Mouse (Mus musculus): Measurements from ENCODE around the gene Sh3bp2. TPM values are rescaled to one million over a fixed set of nuclear protein-coding genes. Genes with fewer than 3 reads are reported as not detected.
"Not testable (repeated sequence)": the region's sequence is repeated elsewhere in the genome, so short reads cannot be mapped to it uniquely, and the experiment has no call there.

Gene Sh3bp2
- polyA plus RNA-seq, 1 experiment from 2014 or later: 16.7 TPM

DNA sequence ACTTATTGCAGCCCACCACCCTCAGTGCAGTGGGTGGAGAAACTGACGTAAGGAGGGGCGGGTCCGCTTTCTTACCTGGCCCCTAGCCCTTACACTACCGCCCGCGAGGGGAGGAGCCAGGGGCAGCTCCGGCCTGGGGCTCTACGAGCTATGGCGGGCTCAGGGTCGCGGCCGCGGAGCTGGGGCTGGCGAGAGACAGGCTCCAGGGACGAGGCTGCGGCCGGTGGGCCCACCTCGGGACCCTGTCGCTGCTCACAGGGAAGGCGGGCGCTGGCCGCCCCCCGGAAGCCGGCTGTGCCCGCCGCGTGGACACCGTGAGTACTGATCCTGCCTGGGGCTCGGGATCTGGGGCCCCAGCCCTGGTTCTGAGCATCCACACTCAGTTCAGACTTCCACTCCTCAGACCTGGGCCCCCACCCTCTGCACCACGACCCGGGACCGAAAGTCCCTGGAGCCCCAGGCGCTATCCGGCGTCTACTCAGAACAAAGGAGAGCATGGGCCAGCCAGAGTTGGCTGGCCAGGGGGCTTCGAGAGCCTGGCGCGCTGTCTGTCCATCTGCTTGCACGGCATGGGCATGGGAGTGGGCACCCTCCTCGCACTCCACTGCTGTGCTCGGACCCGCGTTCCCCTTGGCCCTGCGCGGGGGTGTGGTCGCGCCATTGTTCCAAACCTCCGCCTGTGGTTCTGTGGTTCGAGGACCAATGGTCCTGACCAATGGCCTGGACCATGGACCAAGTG lies 24.0 kb downstream of the Sh3bp2 start:
- no peaks in the 10 kb centered on the region for H3K9me3 ChIP-seq
- peak overlapping the region; percentile 75 for H3K27ac ChIP-seq (replicated peaks)
- peaks cover 22% of the 10 kb centered on the region for H3K4me1 ChIP-seq (replicated peaks)
- H3K4me3 ChIP-seq: peak overlapping the region; percentile 68
- H3K4me2 ChIP-seq: peak overlapping the region; percentile 71
- H3K27me3 ChIP-seq: no peaks in the 10 kb centered on the region
- peaks cover 27% of the 10 kb centered on the region for H3K36me3 ChIP-seq
- ATAC-seq (ENCODE audit: low read depth): peak; percentile 93
- WGBS: 1% methylated on average over 48 of the region's 49 CpGs
- H3K9ac ChIP-seq: peak overlapping the region; percentile 93

DNA sequence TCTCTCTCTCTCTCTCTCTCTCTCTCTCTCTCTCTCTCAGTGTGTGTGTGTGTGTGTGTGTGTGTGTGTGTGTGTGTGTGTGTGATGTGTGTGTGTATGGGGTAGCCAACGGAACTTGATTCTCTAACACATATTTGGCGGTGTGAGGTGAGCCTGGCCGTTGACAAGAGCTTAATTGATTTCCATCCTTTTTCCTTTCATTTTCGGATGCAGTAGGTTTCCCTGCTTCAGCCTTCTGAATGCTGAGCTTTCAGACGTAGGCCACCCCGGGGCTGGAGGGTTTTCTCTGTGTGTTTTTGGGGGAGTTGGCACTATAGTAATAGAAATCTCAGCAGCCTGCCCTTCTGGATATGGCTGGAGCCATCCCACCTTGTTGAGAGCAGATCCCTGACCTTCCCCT lies 24.6 kb downstream of the Sh3bp2 start:
- H3K36me3 ChIP-seq: peaks cover 33% of the 10 kb centered on the region
- H3K9ac ChIP-seq: peak overlapping the region; percentile 93
- peak overlapping the region; percentile 68 for H3K4me3 ChIP-seq
- whole genome bisulfite sequencing: 15% methylated on average over 6 of the region's 6 CpGs
- peak; percentile 29; the same call in 1 of the 2 replicates for ATAC-seq (ENCODE audit: low read depth)
- no peaks in the 10 kb centered on the region for H3K27me3 ChIP-seq
- H3K4me1 ChIP-seq (replicated peaks): peaks cover 22% of the 10 kb centered on the region
- peak overlapping the region; percentile 75 for H3K27ac ChIP-seq (replicated peaks)
- H3K9me3 ChIP-seq: no peaks in the 10 kb centered on the region
- H3K4me2 ChIP-seq: peak overlapping the region; percentile 71

DNA sequence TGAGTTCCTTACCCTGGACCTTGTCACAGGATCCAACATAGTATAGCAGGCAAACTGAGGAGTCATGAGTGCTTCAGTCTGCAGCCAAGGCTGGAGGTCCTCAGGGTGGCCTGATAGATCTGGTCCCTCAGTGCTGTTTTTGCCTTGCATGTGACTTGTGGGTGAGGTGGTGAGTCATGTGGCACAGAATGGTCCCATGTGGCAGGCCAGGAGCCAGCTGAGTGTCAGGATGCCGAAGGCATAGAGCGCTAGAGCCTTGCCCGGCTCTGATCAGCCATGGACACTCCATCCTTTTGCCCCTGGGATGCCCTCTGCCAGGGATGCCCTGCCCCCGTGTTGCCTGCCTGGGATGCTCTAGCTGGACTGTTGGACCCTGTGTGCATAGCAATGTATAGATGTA lies 26.2 kb downstream of the Sh3bp2 start:
- H3K4me1 ChIP-seq (replicated peaks): peaks cover 22% of the 10 kb centered on the region
- H3K4me3 ChIP-seq: no peak overlapping the region
- H3K9ac ChIP-seq: no peak overlapping the region
- WGBS: 72% methylated on average over 4 of the region's 4 CpGs
- peaks cover 48% of the 10 kb centered on the region for H3K36me3 ChIP-seq
- H3K27ac ChIP-seq (replicated peaks): no peak overlapping the region
- ATAC-seq (ENCODE audit: low read depth): no peak
- H3K27me3 ChIP-seq: no peaks in the 10 kb centered on the region
- H3K9me3 ChIP-seq: no peaks in the 10 kb centered on the region
- 0 out of 2 replicates have a peak overlapping the region, but pooled peaks have one; percentile 71 for H3K4me2 ChIP-seq

DNA sequence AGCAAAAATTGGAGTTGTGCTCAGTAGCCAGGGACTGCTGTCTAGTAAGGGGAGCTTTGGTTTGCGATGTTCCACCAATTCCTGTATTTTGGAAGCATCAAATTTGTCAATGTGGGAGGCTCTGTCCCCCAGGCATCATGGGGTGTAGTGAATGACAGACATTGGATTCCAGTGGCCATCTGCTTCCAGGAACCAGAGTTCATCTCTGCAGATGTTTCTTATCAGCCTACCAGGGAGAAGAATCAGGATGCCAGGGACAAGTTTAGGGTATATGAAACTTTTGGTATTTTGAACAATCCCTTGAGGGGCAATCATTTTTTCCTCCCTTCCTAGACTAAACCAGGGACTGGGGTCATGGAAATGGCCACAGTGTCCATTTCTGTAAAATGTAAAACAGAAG lies 38.2 kb downstream of the Sh3bp2 start:
- Histone ChIP-seq H3K36me3 (peaks cover 58% of the 10 kb centered on the region), H3K9me3 (no peaks in the 10 kb centered on the region), H3K4me1 (replicated peaks) (peaks cover 14% of the 10 kb centered on the region), H3K4me3 (no peak overlapping the region), H3K4me2 (no peak overlapping the region), H3K27ac (replicated peaks) (no peak overlapping the region), H3K27me3 (no peaks in the 10 kb centered on the region), H3K9ac (no peak overlapping the region)
- no peak for ATAC-seq (ENCODE audit: low read depth)
- WGBS: 89% methylated on average over 1 of the region's 1 CpGs

DNA sequence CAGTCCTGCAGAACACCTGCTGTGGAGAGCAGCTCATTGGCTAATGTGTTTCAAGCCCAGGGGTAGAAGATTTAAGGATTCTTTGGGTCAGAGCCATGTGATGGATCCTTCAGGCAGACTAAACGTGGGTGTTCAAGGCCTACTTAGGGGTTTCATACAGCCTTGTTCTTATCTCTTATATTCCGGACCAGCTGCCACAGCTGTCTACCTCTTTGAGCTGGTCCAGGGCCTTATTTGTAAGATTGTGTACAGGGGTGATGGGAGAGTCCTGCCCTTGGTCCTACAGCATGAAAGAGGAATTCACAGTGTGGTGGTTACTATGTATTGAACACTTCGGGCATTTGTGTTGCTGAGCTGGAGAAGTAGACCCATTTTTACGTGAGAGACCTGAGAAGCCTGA lies 38.7 kb downstream of the Sh3bp2 start:
- no peak overlapping the region for H3K4me2 ChIP-seq
- peaks cover 14% of the 10 kb centered on the region for H3K4me1 ChIP-seq (replicated peaks)
- H3K27me3 ChIP-seq: no peaks in the 10 kb centered on the region
- H3K27ac ChIP-seq (replicated peaks): no peak overlapping the region
- WGBS: 88% methylated on average over 4 of the region's 4 CpGs
- no peaks in the 10 kb centered on the region for H3K9me3 ChIP-seq
- H3K36me3 ChIP-seq: peaks cover 53% of the 10 kb centered on the region
- H3K9ac ChIP-seq: no peak overlapping the region
- no peak overlapping the region for H3K4me3 ChIP-seq
- no peak for ATAC-seq (ENCODE audit: low read depth)

DNA sequence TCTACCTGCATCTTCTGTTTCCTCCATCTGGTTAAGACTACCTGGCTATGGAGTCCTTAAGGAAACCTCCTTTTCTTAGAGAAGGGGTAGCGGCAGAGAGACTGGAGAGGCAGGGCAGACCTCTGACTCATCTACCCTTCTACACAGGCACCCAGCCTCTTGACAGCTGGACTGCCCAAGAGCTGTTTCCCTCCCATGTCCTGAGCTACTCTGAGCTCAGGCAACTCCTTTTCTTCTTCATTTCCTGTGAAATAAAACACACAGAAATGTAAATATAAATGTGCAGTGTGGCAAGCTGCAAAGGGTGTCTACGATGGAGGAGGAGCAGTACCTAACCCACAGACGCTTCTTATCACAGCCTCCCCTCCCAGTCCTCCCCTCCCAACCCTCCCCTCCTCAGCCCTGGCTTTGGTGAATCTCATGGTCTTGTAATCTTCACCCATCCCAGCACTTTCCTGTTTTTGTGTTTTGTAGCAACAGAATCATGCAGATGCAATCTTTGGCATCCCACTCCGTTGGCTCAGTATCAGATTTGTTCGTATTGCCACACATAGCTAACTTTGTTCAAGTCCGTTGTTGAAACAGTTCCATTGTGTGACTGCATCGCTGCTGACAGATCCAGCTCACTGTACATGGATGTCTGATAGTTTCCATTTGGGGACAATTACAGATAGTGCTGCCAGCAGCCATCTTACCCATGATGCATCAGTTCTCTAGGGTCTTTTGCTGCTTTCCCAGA lies 40.1 kb downstream of the Sh3bp2 start:
- Histone ChIP-seq H3K9me3 (no peaks in the 10 kb centered on the region), H3K4me2 (no peak overlapping the region), H3K27ac (replicated peaks) (peak overlapping the region; percentile 76), H3K4me3 (no peak overlapping the region), H3K27me3 (no peaks in the 10 kb centered on the region), H3K36me3 (peaks cover 39% of the 10 kb centered on the region), H3K4me1 (replicated peaks) (peaks cover 14% of the 10 kb centered on the region), H3K9ac (peak overlapping the region; percentile 13; the same call in 1 of the 2 replicates)
- WGBS: 75% methylated on average over 7 of the region's 7 CpGs
- 0 out of 2 replicates have a peak, but pooled peaks have one; percentile 24 for ATAC-seq (ENCODE audit: low read depth)

DNA sequence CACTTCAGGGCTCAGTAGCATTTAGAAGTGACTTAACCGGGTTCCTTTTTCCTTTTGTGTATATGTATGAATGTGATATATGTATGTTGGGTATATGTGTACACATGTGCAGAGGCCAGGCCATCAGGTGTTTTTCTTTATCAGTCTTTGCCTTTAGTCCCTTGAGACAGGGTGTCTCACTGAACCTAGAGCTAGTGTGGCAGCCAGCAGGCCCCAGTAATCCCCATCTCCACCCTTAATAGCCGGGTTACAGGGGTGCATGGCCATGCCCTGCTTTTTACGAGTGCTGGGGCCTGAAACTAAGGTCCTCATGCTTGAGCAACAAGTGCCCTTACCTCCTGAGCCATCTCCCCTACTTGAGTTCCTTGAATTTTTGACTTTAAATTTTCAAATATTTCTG lies 45.9 kb downstream of the Sh3bp2 start:
- H3K9me3 ChIP-seq: no peaks in the 10 kb centered on the region
- peaks cover 21% of the 10 kb centered on the region for H3K4me1 ChIP-seq (replicated peaks)
- H3K36me3 ChIP-seq: no peaks in the 10 kb centered on the region
- WGBS: 82% methylated on average over 3 of the region's 3 CpGs
- no peak overlapping the region for H3K27ac ChIP-seq (replicated peaks)
- no peak overlapping the region for H3K4me2 ChIP-seq
- ATAC-seq (ENCODE audit: low read depth): no peak
- H3K27me3 ChIP-seq: no peaks in the 10 kb centered on the region
- no peak overlapping the region for H3K4me3 ChIP-seq
- H3K9ac ChIP-seq: no peak overlapping the region

DNA sequence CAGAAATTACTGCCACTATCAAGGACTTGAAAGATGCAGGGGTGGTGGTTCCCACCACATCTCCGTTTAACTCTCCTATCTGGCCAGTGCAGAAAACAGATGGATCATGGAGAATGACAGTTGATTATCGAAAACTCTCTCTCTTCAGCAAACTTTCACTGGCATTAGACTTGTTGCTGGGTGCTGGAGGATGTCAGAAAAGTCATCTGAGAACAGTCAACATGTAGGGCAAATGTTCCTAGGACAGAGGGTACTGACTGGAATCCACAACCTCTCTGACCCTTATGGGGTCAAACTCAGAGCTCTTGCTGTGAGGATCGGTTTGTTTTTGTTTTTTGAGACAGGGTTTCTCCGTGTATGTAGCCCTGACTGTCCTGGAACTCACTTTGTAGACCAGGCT lies 46.9 kb downstream of the Sh3bp2 start:
- H3K9me3 ChIP-seq; H3K36me3 ChIP-seq; H3K27me3 ChIP-seq; ATAC-seq (ENCODE audit: low read depth): not testable (repeated sequence)
- peak overlapping the region; percentile 85 for H3K9ac ChIP-seq
- peaks cover 21% of the 10 kb centered on the region for H3K4me1 ChIP-seq (replicated peaks)
- peak overlapping the region; percentile 95 for H3K27ac ChIP-seq (replicated peaks)
- H3K4me2 ChIP-seq: peak overlapping the region; percentile 59
- 54% methylated on average over 4 of the region's 4 CpGs for WGBS
- H3K4me3 ChIP-seq: peak overlapping the region; percentile 95

DNA sequence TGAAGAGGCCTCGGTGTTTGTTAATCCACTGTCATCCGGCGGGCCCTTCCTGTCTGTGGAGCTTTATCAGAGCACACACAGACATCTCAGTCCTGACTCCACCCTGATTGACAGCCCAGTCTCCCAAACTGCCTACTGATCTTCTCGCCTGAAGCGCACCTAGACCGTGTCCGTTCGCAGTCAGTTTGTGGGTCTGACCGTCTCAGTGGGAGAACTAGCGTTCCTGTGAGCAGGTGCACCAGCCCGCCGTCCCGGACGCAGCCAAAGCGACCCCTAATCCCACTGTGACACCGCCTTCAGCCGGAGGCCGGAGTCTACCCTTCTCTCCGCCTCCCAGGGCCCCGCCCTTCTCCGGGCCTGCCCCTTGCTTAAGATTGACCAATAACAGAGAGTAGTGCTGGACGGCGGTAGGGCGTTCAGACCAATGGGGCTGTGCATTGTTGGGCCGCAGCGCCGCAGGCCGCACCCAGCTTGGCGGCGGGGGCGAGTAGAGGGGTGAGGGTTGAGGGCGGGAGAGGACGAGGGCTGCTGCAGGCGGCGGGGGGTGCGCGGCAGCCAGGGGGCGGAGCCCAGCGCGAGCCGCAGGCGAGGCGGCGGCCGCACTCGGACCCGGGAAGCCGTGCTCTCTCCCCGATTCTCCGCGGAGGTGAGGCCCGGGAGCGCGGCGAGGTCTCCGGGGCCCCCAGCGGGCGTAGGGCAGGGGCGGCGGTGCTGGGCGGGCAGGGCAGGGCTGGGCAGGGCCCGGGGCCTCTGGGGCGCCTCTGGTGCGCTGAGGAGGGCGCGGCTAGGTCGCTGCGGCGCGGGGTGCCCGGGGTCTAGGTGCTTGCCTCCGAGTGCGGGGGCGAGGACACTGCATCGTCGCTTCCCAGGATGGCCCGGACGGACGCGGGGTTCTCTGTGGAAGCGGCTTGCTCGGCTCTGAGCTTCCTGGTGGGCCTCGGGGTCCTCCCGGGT lies 47.9 kb downstream of the Sh3bp2 start, which contains the start of gene Add1:
TSS of gene Add1 (plus strand) at position 397 of the 954 bp plus-strand sequence.
- H3K27ac ChIP-seq (replicated peaks): peak within 1 kb of the TSS; percentile 95
- H3K27me3 ChIP-seq: no peaks in the 10 kb centered on the region
- no peaks in the 10 kb centered on the region for H3K9me3 ChIP-seq
- H3K4me1 ChIP-seq (replicated peaks): peaks cover 21% of the 10 kb centered on the region
- whole genome bisulfite sequencing: under 1% methylated on average over 80 of the region's 84 CpGs
- peak; percentile 100 for ATAC-seq (ENCODE audit: low read depth)
- H3K36me3 ChIP-seq: no peaks in the 10 kb centered on the region
- H3K9ac ChIP-seq: peak within 1 kb of the TSS; percentile 99
- peak within 1 kb of the TSS; percentile 75 for H3K4me2 ChIP-seq
- peak within 1 kb of the TSS; percentile 95 for H3K4me3 ChIP-seq

DNA sequence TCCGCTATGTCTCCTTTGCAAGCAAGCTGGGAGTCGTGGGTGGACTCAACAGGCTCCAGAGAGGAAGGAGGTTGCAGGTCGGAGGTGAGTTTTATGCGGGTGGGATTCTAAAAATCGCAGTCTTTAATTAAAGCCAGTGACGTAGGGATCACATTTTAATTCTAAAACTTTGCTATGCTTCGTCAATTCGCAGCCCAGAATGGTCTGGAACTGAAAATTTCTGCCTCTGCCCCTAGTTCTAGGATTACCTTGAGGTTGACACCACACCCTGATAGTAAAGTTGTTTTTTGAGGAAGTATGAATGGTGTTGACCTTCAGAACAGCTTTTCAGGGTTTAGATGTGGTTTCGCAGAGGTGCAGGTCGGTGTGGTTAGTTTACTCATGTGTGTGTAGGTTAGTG lies 49.1 kb downstream of the Sh3bp2 start:
- peak overlapping the region; percentile 75 for H3K4me2 ChIP-seq
- H3K27ac ChIP-seq (replicated peaks): peak overlapping the region; percentile 95; the same call in 1 of the 2 replicates
- no peaks in the 10 kb centered on the region for H3K9me3 ChIP-seq
- H3K36me3 ChIP-seq: no peaks in the 10 kb centered on the region
- H3K4me1 ChIP-seq (replicated peaks): peaks cover 21% of the 10 kb centered on the region
- WGBS: 49% methylated on average over 10 of the region's 10 CpGs
- peak overlapping the region; percentile 99 for H3K9ac ChIP-seq
- ATAC-seq (ENCODE audit: low read depth): no peak
- H3K4me3 ChIP-seq: peak overlapping the region; percentile 95
- H3K27me3 ChIP-seq: no peaks in the 10 kb centered on the region

DNA sequence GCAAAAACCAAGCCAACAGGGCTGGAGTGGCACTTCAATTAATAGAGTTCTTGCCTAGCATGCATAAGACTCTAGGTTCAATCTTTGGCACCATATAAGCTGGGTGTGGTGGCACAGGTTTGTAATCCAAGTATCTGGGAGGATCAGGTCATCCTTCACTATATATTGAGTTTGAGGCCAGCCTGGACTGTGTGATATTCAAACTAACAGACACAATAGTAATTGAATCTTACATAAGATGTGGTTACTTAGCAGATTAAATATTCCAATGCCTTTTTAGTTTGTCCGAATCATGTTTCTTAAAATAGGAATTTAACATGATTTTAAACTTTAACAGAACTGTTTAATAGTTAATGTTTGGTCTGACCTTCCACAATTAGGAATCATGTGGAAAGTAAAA lies 50.6 kb downstream of the Sh3bp2 start:
- ATAC-seq (ENCODE audit: low read depth): no peak
- Histone ChIP-seq H3K36me3 (no peaks in the 10 kb centered on the region), H3K27ac (replicated peaks) (no peak overlapping the region), H3K4me1 (replicated peaks) (peaks cover 21% of the 10 kb centered on the region), H3K4me3 (no peak overlapping the region), H3K4me2 (no peak overlapping the region), H3K9me3 (no peaks in the 10 kb centered on the region), H3K27me3 (no peaks in the 10 kb centered on the region), H3K9ac (no peak overlapping the region)
- WGBS: 97% methylated on average over 1 of the region's 1 CpGs
